Mouse (Mus musculus) G1E (cell line): ENCODE results near the gene Spg7. TPM values are rescaled to one million over a fixed set of nuclear protein-coding genes. Genes with fewer than 3 reads are reported as not detected.

ENCODE experiments used
- ATAC-seq: 2 replicates; pipeline ENCODE4 v1.8.0; 2016; ENCODE audit warnings: mild to moderate bottlenecking; ENCODE audit not compliant: insufficient number of reproducible peaks, poor library complexity, low FRiP score, severe bottlenecking; ENCODE audit errors: extremely low read depth
- DNase-seq: peaks from one replicate; pipeline ENCODE4 v3.0.0; 2012; ENCODE audit warnings: low spot score
- H3K27me3 ChIP-seq: 2 replicates; pipeline ENCODE4 v1.6.1; 2012; ENCODE audit warnings: mild to moderate bottlenecking, low read length, inconsistent platforms; ENCODE audit not compliant: insufficient read depth
- H3K36me3 ChIP-seq: replicated peaks from 2 replicates; pipeline ENCODE3; 2012; ENCODE audit warnings: mild to moderate bottlenecking, inconsistent platforms
- H3K4me1 ChIP-seq: 2 replicates; pipeline ENCODE4 v1.6.1; 2012; ENCODE audit warnings: low read depth, low read length, inconsistent platforms, mixed read lengths; ENCODE audit not compliant: insufficient read depth
- H3K4me3 ChIP-seq: 2 replicates; pipeline ENCODE4 v1.5.1; 2012; ENCODE audit warnings: low read depth, mild to moderate bottlenecking, inconsistent platforms, low read length, moderate library complexity, mixed read lengths
- H3K9me3 ChIP-seq: replicated peaks from 2 replicates; pipeline ENCODE4 v1.6.1; 2012; ENCODE audit warnings: inconsistent platforms
- CTCF ChIP-seq: IDR thresholded peaks from 2 replicates; pipeline ENCODE4 v1.5.1; 2012; ENCODE audit warnings: low read depth, low read length, inconsistent platforms, mixed read lengths
- GATA1 ChIP-seq: IDR thresholded peaks from 2 replicates; pipeline ENCODE4 v1.6.1; 2012; ENCODE audit warnings: borderline replicate concordance, low read length, inconsistent platforms, mixed read lengths
- GATA2 ChIP-seq: IDR thresholded peaks from 2 replicates; pipeline ENCODE4 v1.6.1; 2012; ENCODE audit warnings: low read depth, low read length, inconsistent platforms, borderline replicate concordance
- POLR2AphosphoS5 ChIP-seq: IDR thresholded peaks from 2 replicates; pipeline ENCODE4 v1.6.1; 2012; ENCODE audit warnings: low read depth, low read length, inconsistent platforms; ENCODE audit not compliant: insufficient replicate concordance
- TAL1 ChIP-seq: conservative IDR thresholded peaks from 2 replicates; pipeline ENCODE4 v1.6.1; 2012; ENCODE audit warnings: low read depth, low read length, inconsistent platforms, mixed read lengths
- polyA plus RNA-seq: library from polyadenylated mRNA; stranded (reverse); fragments of >175 nt; gene quantifications from 2 replicates; pipeline ENCODE4 v1.2.3, GENCODE M21; 2012
- total RNA-seq, 2 experiments: library from RNA; stranded (forward) in 1 of 2; stranded (reverse) in 1 of 2; fragments of 200-1000 nt in 1 of 2; fragments of >200 nt in 1 of 2; fragmentation: Nextera tagmentation in 1 of 2; gene quantifications; 2 replicates each; pipeline ENCODE4 v1.2.3; 2014 to 2017

Gene Spg7
- total RNA-seq (2014; fragmentation: Nextera tagmentation) (11.7 and 14.2 TPM in 2 replicates), total RNA-seq (2017) (36.7 and 40.2 TPM in 2 replicates), polyA plus RNA-seq (20.9 and 22.6 TPM in 2 replicates)

DNA sequence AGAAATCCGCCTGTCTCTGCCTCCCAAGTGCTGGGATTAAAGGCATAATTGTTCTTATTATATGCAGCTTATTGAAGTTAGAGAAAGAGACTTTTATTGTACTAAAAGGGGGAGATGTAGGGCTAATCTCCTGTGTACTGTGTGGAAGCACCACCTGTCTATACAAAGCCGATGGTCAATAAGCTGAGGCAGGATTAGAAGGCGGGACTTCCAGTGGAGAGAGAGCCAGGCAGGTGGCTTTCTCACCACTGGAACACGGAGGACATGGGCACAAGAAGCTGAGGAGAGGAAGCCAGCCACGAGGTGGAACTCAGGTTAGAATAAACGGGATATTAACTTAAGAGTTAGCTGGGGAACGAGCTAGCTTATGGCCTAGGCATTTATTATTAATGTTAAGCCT is at the start of gene Spg7:
Gene Spg7 (plus strand): TSS at position 222 of the 400 bp plus-strand sequence.
- Histone ChIP-seq H3K27me3 (no peaks in the 10 kb centered on the region), H3K9me3 (no peaks in the 10 kb centered on the region), H3K36me3 (peaks cover 52% of the 10 kb centered on the region), H3K4me3 (no peak within 1 kb of the TSS), H3K4me1 (peaks cover 35% of the 10 kb centered on the region)
- ATAC-seq (no peak), DNase-seq (no peak)
- no peak for TF ChIP-seq GATA1
- no peak for TF ChIP-seq CTCF
- TF ChIP-seq POLR2AphosphoS5: no peak
- TF ChIP-seq GATA2: no peak
- TF ChIP-seq TAL1: no peak

DNA sequence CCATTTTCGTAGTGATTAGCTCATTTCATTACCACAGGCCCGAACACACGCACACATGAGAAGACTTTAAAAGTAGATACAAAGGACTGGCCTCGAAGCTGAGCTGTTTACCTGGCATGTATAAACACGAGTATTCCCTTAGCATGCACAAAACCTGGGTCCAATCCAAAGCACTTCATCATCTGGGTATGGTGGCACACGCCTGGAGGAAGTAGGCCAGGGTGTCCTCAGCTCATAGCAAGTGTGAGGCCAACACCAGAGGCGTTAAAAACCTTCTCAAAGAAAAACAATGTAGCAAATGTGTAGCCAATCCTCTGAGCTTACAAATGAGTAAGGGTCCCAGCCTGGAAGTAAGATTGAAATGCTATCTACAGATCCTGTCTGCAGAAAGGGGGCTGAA is 48.3 kb upstream of the Spg7 start:
- Histone ChIP-seq H3K4me3 (no peak overlapping the region), H3K4me1 (peaks cover 41% of the 10 kb centered on the region), H3K27me3 (no peaks in the 10 kb centered on the region), H3K9me3 (no peaks in the 10 kb centered on the region), H3K36me3 (peaks cover 82% of the 10 kb centered on the region)
- ATAC-seq: no peak
- no peak for TF ChIP-seq GATA2
- no peak for TF ChIP-seq POLR2AphosphoS5
- no peak for TF ChIP-seq CTCF
- TF ChIP-seq TAL1: no peak
- no peak for TF ChIP-seq GATA1
- DNase-seq: no peak

DNA sequence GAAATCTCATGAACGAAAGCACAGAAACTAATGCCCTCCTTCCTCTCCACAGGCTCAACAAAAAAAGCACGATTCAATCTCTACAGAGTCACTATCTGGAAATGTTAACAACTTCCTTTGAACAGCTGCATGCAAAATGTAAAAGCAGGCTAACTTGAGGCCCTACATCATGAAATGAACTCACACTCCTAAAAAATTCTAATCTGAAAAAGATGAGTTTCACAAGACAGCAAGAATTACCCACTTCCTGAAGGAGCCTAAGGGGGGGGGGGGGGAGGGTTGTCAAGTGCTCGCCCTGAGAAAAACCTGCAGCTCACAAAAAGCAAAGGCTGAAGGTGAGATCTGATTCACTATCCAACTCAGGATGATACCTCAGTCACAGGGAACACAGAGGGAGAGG is 47.7 kb upstream of the Spg7 start:
- no peak for TF ChIP-seq POLR2AphosphoS5
- no peak for TF ChIP-seq GATA1
- no peak for TF ChIP-seq TAL1
- no peak for TF ChIP-seq GATA2
- no peak for TF ChIP-seq CTCF
- Histone ChIP-seq H3K36me3 (peaks cover 78% of the 10 kb centered on the region), H3K4me3 (no peak overlapping the region), H3K27me3 (no peaks in the 10 kb centered on the region), H3K4me1 (peaks cover 40% of the 10 kb centered on the region), H3K9me3 (no peaks in the 10 kb centered on the region)
- no peak for ATAC-seq
- DNase-seq: no peak

DNA sequence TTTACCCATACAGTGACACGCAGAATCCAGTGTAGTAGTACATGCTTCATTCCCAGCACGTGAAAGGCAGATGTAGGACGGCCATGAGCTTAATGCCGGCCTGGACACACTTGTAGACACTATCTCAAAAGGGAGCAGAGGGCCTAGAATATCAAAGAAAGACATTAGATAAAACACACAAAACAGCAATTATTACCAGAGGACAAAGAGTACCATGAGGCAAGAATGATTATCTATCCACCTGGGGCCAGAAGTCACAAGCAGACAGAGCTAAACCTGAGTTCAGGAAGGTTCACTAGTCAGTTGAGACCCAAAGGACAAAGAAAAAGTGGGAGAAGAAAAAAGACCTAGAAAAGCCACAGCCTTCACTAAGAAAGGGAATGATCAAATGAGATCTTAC is 45.6 kb upstream of the Spg7 start:
- Histone ChIP-seq H3K36me3 (peaks cover 77% of the 10 kb centered on the region), H3K4me1 (peaks cover 45% of the 10 kb centered on the region), H3K9me3 (no peaks in the 10 kb centered on the region), H3K4me3 (no peak overlapping the region), H3K27me3 (no peaks in the 10 kb centered on the region)
- TF ChIP-seq POLR2AphosphoS5 (no peak), TAL1 (no peak), CTCF (no peak), GATA1 (no peak), GATA2 (no peak)
- DNase-seq (no peak), ATAC-seq (no peak)

DNA sequence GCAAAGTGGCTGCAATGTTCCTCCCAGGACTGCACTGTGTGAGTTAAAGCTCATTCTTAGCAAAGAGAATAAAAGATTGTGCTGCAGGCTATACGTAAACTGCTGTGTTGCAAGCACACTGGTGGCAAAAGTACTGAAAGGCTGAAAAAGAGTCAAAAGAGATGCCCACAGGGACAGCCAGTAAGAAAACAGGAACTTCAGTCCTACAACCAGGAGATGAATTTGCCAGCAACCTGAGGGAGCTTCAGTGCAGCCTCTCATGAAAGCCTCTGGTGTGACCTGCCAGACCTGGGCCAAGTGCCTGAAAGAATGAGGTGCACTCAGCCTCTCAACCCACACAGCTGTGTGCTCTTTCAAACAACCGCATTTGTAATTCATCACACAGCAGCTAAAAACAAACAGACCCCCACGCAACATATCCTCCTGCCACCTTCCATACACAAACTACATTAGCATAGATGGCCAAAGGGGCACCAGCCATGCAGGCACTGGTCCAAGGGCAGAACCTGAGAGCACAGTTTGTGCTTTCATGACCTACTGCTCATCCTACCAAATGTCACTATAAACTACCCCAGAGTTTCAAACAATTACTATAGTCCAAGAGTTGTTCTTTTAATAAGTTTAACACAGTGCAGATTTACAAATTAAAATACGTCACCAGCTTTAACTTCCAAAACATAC is 44.1 kb upstream of the Spg7 start:
- no peaks in the 10 kb centered on the region for H3K27me3 ChIP-seq
- DNase-seq (no peak), ATAC-seq (no peak)
- H3K36me3 ChIP-seq: peaks cover 77% of the 10 kb centered on the region
- no peak overlapping the region for H3K4me3 ChIP-seq
- H3K4me1 ChIP-seq: peaks cover 47% of the 10 kb centered on the region
- H3K9me3 ChIP-seq: no peaks in the 10 kb centered on the region
- TF ChIP-seq GATA1 (no peak), GATA2 (no peak), CTCF (no peak), POLR2AphosphoS5 (no peak), TAL1 (no peak)

DNA sequence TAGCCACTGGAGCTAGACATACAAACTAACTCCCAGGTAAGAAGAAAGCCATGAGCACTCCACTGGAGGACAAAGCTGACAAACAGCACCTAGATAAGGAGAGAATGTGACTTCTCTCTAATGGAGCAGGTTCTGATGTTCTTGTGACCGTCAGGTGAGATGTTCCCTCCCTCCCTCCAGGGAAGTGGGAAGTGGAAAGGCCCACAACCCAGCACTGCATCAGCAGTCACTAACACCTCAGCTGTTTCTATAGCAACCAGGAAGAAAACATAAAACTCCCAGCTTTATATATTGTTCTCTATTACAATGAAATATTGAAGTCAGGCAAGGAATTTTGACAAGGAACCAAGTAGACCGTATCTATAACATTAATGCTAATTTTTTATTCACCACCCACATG is 42.7 kb upstream of the Spg7 start:
- no peak for TF ChIP-seq CTCF
- TF ChIP-seq GATA1: no peak
- no peak for TF ChIP-seq POLR2AphosphoS5
- no peak for TF ChIP-seq TAL1
- no peak for TF ChIP-seq GATA2
- Histone ChIP-seq H3K9me3 (no peaks in the 10 kb centered on the region), H3K27me3 (no peaks in the 10 kb centered on the region), H3K4me3 (no peak overlapping the region), H3K36me3 (peaks cover 70% of the 10 kb centered on the region), H3K4me1 (peaks cover 49% of the 10 kb centered on the region)
- DNase-seq: no peak
- ATAC-seq: no peak
